Mouse (Mus musculus): ENCODE measurements around the gene Trim54.

Trim54 gene

GRCm38 (mm10) chr5:31116354-31116753, at the start of gene Trim54:
Gene Trim54 (plus strand): TSS chr5:31116712.
- no peak for DNase-seq (ENCODE audit: extremely low read depth, insufficient read length, low spot score)

- no peak for DNase-seq (ENCODE audit: extremely low read depth, insufficient read length, low spot score)
Measured at GRCm38 (mm10) chr5:31069810-31070209, 46.7 kb upstream of the Trim54 start.

- DNase-seq (ENCODE audit: extremely low read depth, insufficient read length, low spot score): no peak
Measured at GRCm38 (mm10) chr5:31071059-31071458, 45.5 kb upstream of the Trim54 start.

- no peak for DNase-seq (ENCODE audit: extremely low read depth, insufficient read length, low spot score)
Measured at GRCm38 (mm10) chr5:31071821-31072220, 44.7 kb upstream of the Trim54 start.

- no peak for DNase-seq (ENCODE audit: extremely low read depth, insufficient read length, low spot score)
Measured at GRCm38 (mm10) chr5:31073176-31073575, 43.3 kb upstream of the Trim54 start.

- no peak for DNase-seq (ENCODE audit: extremely low read depth, insufficient read length, low spot score)
Measured at GRCm38 (mm10) chr5:31076346-31076745, 40.2 kb upstream of the Trim54 start.

GRCm38 (mm10) chr5:31080059-31080794, 36.3 kb upstream of the Trim54 start:
- no peak for DNase-seq (ENCODE audit: extremely low read depth, insufficient read length, low spot score)

GRCm38 (mm10) chr5:31080795-31081164, 35.7 kb upstream of the Trim54 start:
- no peak for DNase-seq (ENCODE audit: extremely low read depth, insufficient read length, low spot score)

GRCm38 (mm10) chr5:31081386-31081785, 35.1 kb upstream of the Trim54 start:
- peak; percentile 28 for DNase-seq (ENCODE audit: extremely low read depth, insufficient read length, low spot score)

GRCm38 (mm10) chr5:31082355-31082754, 34.2 kb upstream of the Trim54 start:
- DNase-seq (ENCODE audit: extremely low read depth, insufficient read length, low spot score): no peak

- DNase-seq (ENCODE audit: extremely low read depth, insufficient read length, low spot score): no peak
Measured at GRCm38 (mm10) chr5:31082935-31083625, 33.4 kb upstream of the Trim54 start.

- no peak for DNase-seq (ENCODE audit: extremely low read depth, insufficient read length, low spot score)
Measured at GRCm38 (mm10) chr5:31083949-31084348, 32.6 kb upstream of the Trim54 start.

GRCm38 (mm10) chr5:31086606-31087005, 29.9 kb upstream of the Trim54 start:
- DNase-seq (ENCODE audit: extremely low read depth, insufficient read length, low spot score): peak; percentile 38

GRCm38 (mm10) chr5:31087131-31087530, 29.4 kb upstream of the Trim54 start:
- no peak for DNase-seq (ENCODE audit: extremely low read depth, insufficient read length, low spot score)

- DNase-seq (ENCODE audit: extremely low read depth, insufficient read length, low spot score): no peak
Measured at GRCm38 (mm10) chr5:31092231-31092975, 24.1 kb upstream of the Trim54 start.

GRCm38 (mm10) chr5:31093151-31094041, 23.1 kb upstream of the Trim54 start:
- no peak for DNase-seq (ENCODE audit: extremely low read depth, insufficient read length, low spot score)

GRCm38 (mm10) chr5:31094100-31094798, 22.3 kb upstream of the Trim54 start:
- DNase-seq (ENCODE audit: extremely low read depth, insufficient read length, low spot score): no peak

- DNase-seq (ENCODE audit: extremely low read depth, insufficient read length, low spot score): no peak
Measured at GRCm38 (mm10) chr5:31094799-31095691, 21.5 kb upstream of the Trim54 start.

Measured in 3134 (cell line).